Mouse (Mus musculus) forebrain, postnatal 0 days (tissue): Measurements from ENCODE around the gene Vamp2. TPM values are rescaled to one million over a fixed set of nuclear protein-coding genes. Genes with fewer than 3 reads are reported as not detected.

Experiments used
- ATAC-seq: fragments of 200-750 bp; cut with Nextera tagmentation; 2 replicates; pipeline ENCODE4 v1.8.0; 2017; ENCODE audit warnings: mild to moderate bottlenecking, moderate library complexity
- DNase-seq: peaks from one replicate; pipeline ENCODE4 v3.0.0-alpha.2; 2015
- H3K27ac ChIP-seq: fragments of 300-500 bp; sonication (generic); 2 replicates; pipeline ENCODE4 v1.5.1; 2014; ENCODE audit warnings: low read depth, mild to moderate bottlenecking, antibody characterized with exemption, low read length, moderate library complexity, mixed read lengths
- H3K27me3 ChIP-seq: fragments of 300-500 bp; sonication (generic); 2 replicates; pipeline ENCODE4 v1.6.1; 2014; ENCODE audit warnings: mild to moderate bottlenecking, low read length, mixed read lengths; ENCODE audit not compliant: insufficient read depth
- H3K36me3 ChIP-seq: fragments of 300-500 bp; sonication (generic); 2 replicates; pipeline ENCODE4 v1.6.1; 2014; ENCODE audit warnings: mild to moderate bottlenecking, moderate library complexity; ENCODE audit not compliant: insufficient read depth
- H3K4me1 ChIP-seq: fragments of 300-500 bp; sonication (generic); 2 replicates; pipeline ENCODE4 v1.6.1; 2014; ENCODE audit warnings: antibody characterized with exemption; ENCODE audit not compliant: insufficient read depth
- H3K4me2 ChIP-seq: fragments of 300-500 bp; sonication (generic); 2 replicates; pipeline ENCODE4 v1.6.1; 2014; ENCODE audit warnings: low read depth, mild to moderate bottlenecking, moderate library complexity
- H3K4me3 ChIP-seq: fragments of 300-500 bp; sonication (generic); 2 replicates; pipeline ENCODE4 v1.5.1; 2014; ENCODE audit warnings: low read depth, low read length, mixed read lengths
- H3K9ac ChIP-seq: fragments of 300-500 bp; sonication (generic); 2 replicates; pipeline ENCODE4 v1.6.1; 2014; ENCODE audit warnings: mild to moderate bottlenecking
- H3K9me3 ChIP-seq: fragments of 300-500 bp; sonication (generic); 2 replicates; pipeline ENCODE4 v1.6.1; 2016; ENCODE audit warnings: low read length
- CTCF ChIP-seq: sonication (generic); IDR thresholded peaks from 2 replicates; pipeline ENCODE4 v1.5.1; 2016; ENCODE audit warnings: antibody characterized with exemption, control low read depth, low read depth
- WGBS: fragments of 180-500 bp; shearing (Covaris S2); extraction: QIAGEN DNeasy Blood & Tissue Kit; methylation state at CpG from one replicate; pipeline ENCODE4 v1.1.7; 2014; 5-methylcytosine and 5-hydroxymethylcytosine counted together
- polyA plus RNA-seq: library from polyadenylated mRNA; unstranded; fragments of >200 nt; fragmentation: Nextera tagmentation; extraction: Ambion mirVana; gene quantifications from 2 replicates; pipeline ENCODE4 v1.2.1, GENCODE M21; 2015
- total RNA-seq: library from RNA; depleted of rRNA; stranded (reverse); fragments of >200 nt; gene quantifications from 2 replicates; pipeline ENCODE4 v1.2.3, GENCODE M21; 2014

The Vamp2 gene
- total and polyA plus RNA-seq, 2 experiments from 2014 or later, result 104 to 554 TPM

DNA sequence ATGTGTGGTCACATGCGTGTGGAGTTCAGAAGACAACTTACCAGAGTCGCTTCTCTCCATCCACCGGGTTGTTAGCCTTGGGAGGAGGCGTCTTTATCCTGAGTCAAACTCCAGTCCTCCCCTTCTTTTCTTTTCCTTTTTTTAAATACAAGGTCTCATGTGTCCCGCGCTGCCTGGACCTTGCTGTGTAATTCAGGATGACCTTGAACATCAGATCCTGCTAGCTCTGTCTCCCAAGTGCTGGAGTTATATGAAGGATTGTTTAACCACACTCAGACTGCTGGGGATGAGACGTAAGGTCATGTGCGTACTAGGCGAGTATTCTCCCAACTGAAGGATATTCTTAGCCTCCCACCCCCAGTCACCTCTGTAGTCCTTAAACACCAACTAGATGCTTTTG lies 11.0 kb upstream of the Vamp2 start:
- no peak for DNase-seq
- no peak for ATAC-seq
- TF ChIP-seq CTCF, result no peak
- Histone ChIP-seq H3K4me1 (peaks cover under 1% of the 10 kb centered on the region; the same call in 1 of the 2 replicates), H3K27me3 (no peaks in the 10 kb centered on the region), H3K9me3 (no peaks in the 10 kb centered on the region), H3K4me2 (no peak overlapping the region), H3K4me3 (no peak overlapping the region), H3K36me3 (no peaks in the 10 kb centered on the region), H3K27ac (no peak overlapping the region), H3K9ac (no peak overlapping the region)
- 90% methylated on average over 9 of the region's 9 CpGs for WGBS

GRCm38 (mm10) chr11:69078041-69078440 lies 10.2 kb upstream of the Vamp2 start:
- no peak overlapping the region for H3K4me2 ChIP-seq
- no peaks in the 10 kb centered on the region for H3K4me1 ChIP-seq
- H3K9me3 ChIP-seq, result no peaks in the 10 kb centered on the region
- H3K4me3 ChIP-seq, result no peak overlapping the region
- ATAC-seq (no peak), DNase-seq (no peak)
- H3K36me3 ChIP-seq, result no peaks in the 10 kb centered on the region
- H3K27ac ChIP-seq, result no peak overlapping the region
- H3K27me3 ChIP-seq, result no peaks in the 10 kb centered on the region
- no peak overlapping the region for H3K9ac ChIP-seq
- 84% methylated on average over 6 of the region's 6 CpGs for WGBS
- no peak for TF ChIP-seq CTCF

- no peak overlapping the region for H3K4me3 ChIP-seq
- no peak overlapping the region for H3K4me2 ChIP-seq
- H3K9ac ChIP-seq, result no peak overlapping the region
- no peaks in the 10 kb centered on the region for H3K4me1 ChIP-seq
- ATAC-seq (no peak), DNase-seq (no peak)
- no peak for TF ChIP-seq CTCF
- H3K36me3 ChIP-seq, result no peaks in the 10 kb centered on the region
- no peaks in the 10 kb centered on the region for H3K27me3 ChIP-seq
- no peak overlapping the region for H3K27ac ChIP-seq
- no peaks in the 10 kb centered on the region for H3K9me3 ChIP-seq
- 85% methylated on average over 5 of the region's 5 CpGs for WGBS
These were observed 9.4 kb upstream of the Vamp2 start for GRCm38 (mm10) chr11:69078805-69079438.

DNA sequence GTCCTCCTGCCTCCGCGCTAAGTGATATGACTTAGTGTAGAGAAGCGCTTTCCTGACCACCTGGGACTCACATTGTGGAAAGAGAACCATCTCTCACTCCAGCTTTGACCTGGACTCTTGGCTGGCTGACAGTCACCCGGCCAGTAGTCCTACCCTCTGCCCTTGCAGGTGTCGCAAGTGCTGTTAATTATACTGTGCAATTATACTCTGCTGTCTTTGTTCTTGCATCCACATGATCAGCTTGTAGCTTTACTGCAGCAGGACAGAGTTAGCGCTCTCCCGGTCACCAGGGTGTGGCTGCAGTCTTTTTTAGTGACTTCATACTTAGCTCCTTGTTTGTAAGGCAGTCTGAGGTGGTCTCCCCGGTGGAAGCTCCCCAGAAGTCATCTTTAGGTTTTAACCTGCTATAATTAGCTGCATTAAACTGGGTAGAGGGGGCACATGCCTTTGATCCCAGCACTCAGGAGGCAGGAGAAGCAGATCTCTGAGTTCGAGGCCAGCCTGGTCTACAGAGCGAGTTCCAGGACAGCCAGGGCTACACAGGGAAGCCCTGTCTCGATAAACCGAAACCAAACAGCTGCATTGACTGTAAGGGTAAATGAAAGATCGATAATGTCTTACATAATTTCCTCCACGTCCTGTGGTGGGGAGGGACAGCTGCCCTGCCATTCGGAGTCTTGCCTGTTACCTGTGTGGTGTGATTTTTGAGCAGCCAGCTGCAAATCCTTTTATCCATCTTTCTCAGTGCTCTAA lies 8.0 kb upstream of the Vamp2 start:
- no peak for TF ChIP-seq CTCF
- Histone ChIP-seq H3K4me1 (no peaks in the 10 kb centered on the region), H3K27me3 (no peaks in the 10 kb centered on the region), H3K9ac (no peak overlapping the region), H3K4me3 (no peak overlapping the region), H3K9me3 (no peaks in the 10 kb centered on the region), H3K36me3 (no peaks in the 10 kb centered on the region), H3K27ac (no peak overlapping the region), H3K4me2 (no peak overlapping the region)
- ATAC-seq (no peak), DNase-seq (no peak)
- WGBS, result 79% methylated on average over 15 of the region's 15 CpGs

- Histone ChIP-seq H3K27me3 (no peaks in the 10 kb centered on the region), H3K4me1 (no peaks in the 10 kb centered on the region), H3K9ac (no peak overlapping the region), H3K4me2 (no peak overlapping the region), H3K27ac (no peak overlapping the region), H3K4me3 (no peak overlapping the region), H3K36me3 (no peaks in the 10 kb centered on the region), H3K9me3 (no peaks in the 10 kb centered on the region)
- WGBS, result 87% methylated on average over 8 of the region's 8 CpGs
- no peak for ATAC-seq
- DNase-seq, result no peak
- no peak for TF ChIP-seq CTCF
These were observed 7.5 kb upstream of the Vamp2 start for GRCm38 (mm10) chr11:69080855-69081222.

GRCm38 (mm10) chr11:69081613-69082012 lies 6.7 kb upstream of the Vamp2 start:
- ATAC-seq (no peak), DNase-seq (no peak)
- no peak overlapping the region for H3K27ac ChIP-seq
- H3K4me1 ChIP-seq, result no peaks in the 10 kb centered on the region
- H3K4me3 ChIP-seq, result no peak overlapping the region
- H3K4me2 ChIP-seq, result no peak overlapping the region
- H3K9me3 ChIP-seq, result no peaks in the 10 kb centered on the region
- H3K36me3 ChIP-seq, result no peaks in the 10 kb centered on the region
- TF ChIP-seq CTCF, result no peak
- no peaks in the 10 kb centered on the region for H3K27me3 ChIP-seq
- 88% methylated on average over 7 of the region's 7 CpGs for WGBS
- H3K9ac ChIP-seq, result no peak overlapping the region

DNA sequence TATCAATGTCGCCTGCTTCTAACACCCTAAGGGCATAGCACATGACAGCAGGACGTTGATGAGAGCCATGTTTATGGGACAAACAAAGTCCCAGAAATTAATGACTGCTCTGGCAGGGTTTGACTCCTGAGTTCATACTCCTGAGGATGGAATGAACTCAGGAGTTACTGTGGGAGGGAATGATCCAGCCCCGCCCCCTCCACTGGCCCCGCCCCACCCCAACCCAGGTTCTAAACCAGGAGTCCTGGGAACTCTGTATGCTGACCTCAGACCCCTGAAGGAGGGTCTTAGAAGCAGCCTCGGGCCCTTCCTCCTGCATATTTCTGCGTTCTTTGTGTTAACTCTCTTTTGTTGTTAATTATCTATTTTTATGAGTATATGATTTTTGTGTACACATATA lies 2.7 kb upstream of the Vamp2 start:
- no peaks in the 10 kb centered on the region for H3K27me3 ChIP-seq
- H3K36me3 ChIP-seq, result no peaks in the 10 kb centered on the region; the same call in 1 of the 2 replicates
- H3K4me1 ChIP-seq, result peaks cover 14% of the 10 kb centered on the region
- H3K4me2 ChIP-seq, result no peak overlapping the region
- no peak overlapping the region for H3K27ac ChIP-seq
- ATAC-seq (no peak), DNase-seq (no peak)
- 71% methylated on average over 6 of the region's 6 CpGs for WGBS
- no peak overlapping the region for H3K4me3 ChIP-seq
- H3K9me3 ChIP-seq, result no peaks in the 10 kb centered on the region
- TF ChIP-seq CTCF, result no peak
- H3K9ac ChIP-seq, result no peak overlapping the region
